Mouse (Mus musculus) thymus, postnatal 25 days (tissue): ENCODE results near the gene Prlh.

ENCODE experiments used
- DNase-seq: peaks from one replicate; pipeline ENCODE4 v3.0.0; 2022

The Prlh gene

GRCm38 (mm10) chr1:91001871-91002539 lies 49.1 kb downstream of the Prlh start:
- no peak for DNase-seq

DNA sequence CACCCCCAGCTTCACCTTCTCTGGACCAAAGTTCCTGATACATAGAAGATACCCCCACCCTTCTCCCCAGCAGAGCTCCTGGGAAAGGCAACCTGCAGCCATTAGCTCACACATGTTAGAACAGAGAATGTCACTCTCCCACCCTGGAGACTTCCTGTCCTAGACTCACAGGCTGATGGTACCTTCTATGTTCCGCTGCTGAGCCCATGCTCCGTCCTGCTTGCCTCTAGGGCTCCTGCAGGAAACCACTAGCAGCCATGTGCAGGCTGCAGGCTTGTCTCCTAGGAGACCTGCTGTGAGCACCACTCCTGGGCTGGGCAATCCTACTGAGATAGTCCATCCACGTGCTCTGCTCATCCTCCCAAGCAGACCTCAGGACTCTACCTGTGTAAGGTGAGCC lies 49.7 kb downstream of the Prlh start:
- DNase-seq: no peak
